Mouse (Mus musculus) lung, postnatal 10 days (tissue): ENCODE data around the gene Evx2.
A peak's percentile ranks its signal among the peaks of the same experiment; 100 is the strongest.

ENCODE experiments used
- DNase-seq: peaks from one replicate; pipeline ENCODE4 v3.0.0; 2021

The Evx2 gene

GRCm38 (mm10) chr2:74680561-74681398 lies 21.4 kb upstream of the Evx2 start:
- no peak for DNase-seq

- no peak for DNase-seq
Observed at GRCm38 (mm10) chr2:74679980-74680379, 20.6 kb upstream of the Evx2 start.

- no peak for DNase-seq
Observed at GRCm38 (mm10) chr2:74679596-74679971, 20.2 kb upstream of the Evx2 start.

GRCm38 (mm10) chr2:74678891-74679595 lies 19.7 kb upstream of the Evx2 start, which contains the start of gene Hoxd11:
TSS of gene Hoxd11 (plus strand) at chr2:74679557.
- no peak for DNase-seq

GRCm38 (mm10) chr2:74677106-74677505 lies 17.7 kb upstream of the Evx2 start:
- DNase-seq = no peak

GRCm38 (mm10) chr2:74676376-74677052 lies 17.2 kb upstream of the Evx2 start:
- DNase-seq = no peak

- DNase-seq = no peak
Observed at GRCm38 (mm10) chr2:74675666-74676282, 16.4 kb upstream of the Evx2 start.

GRCm38 (mm10) chr2:74674881-74675665 lies 15.7 kb upstream of the Evx2 start, which contains the start of gene Hoxd12:
TSS of gene Hoxd12 (plus strand) at chr2:74675013.
- DNase-seq = no peak

GRCm38 (mm10) chr2:74673835-74674425 lies 14.6 kb upstream of the Evx2 start:
- DNase-seq = no peak

GRCm38 (mm10) chr2:74672481-74673362 lies 13.4 kb upstream of the Evx2 start:
- peak; percentile 68 for DNase-seq

GRCm38 (mm10) chr2:74671847-74672246 lies 12.5 kb upstream of the Evx2 start:
- DNase-seq = no peak

- no peak for DNase-seq
Observed at GRCm38 (mm10) chr2:74670632-74671188, 11.4 kb upstream of the Evx2 start.

GRCm38 (mm10) chr2:74669650-74670235 lies 10.4 kb upstream of the Evx2 start:
- no peak for DNase-seq

- no peak for DNase-seq
Observed at GRCm38 (mm10) chr2:74669230-74669578, 9.8 kb upstream of the Evx2 start.

- no peak for DNase-seq
Observed at GRCm38 (mm10) chr2:74668370-74669229, 9.2 kb upstream of the Evx2 start.

GRCm38 (mm10) chr2:74667842-74668357 lies 8.5 kb upstream of the Evx2 start, which contains the start of gene Hoxd13:
TSS of gene Hoxd13 (plus strand) at chr2:74668310.
- DNase-seq = no peak

- no peak for DNase-seq
Observed at GRCm38 (mm10) chr2:74667191-74667841, 8.0 kb upstream of the Evx2 start.

GRCm38 (mm10) chr2:74666411-74666810 lies 7.1 kb upstream of the Evx2 start:
- DNase-seq = no peak
